ENCODE assay signal across 21 mouse cellular contexts in the genomic region with DNA sequence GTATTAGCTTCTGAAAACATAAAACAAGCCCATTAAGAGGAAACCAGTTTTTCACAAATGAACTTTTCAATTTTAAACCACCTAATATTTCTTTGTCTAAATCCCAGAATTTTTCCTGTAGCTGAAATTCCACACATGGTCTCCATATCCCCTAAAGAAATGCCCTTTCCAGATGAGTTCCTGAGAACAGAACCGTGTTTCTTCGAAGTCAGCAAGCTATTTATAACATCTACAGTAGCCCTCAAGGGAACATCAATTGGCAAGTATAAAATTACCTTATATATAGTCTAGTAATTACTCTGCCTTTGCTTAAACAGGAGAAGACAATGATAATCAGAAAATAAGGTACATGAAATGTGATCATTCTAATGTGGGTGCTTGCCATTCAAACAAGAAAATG.
DNase-seq lines count a peak whose midpoint lies in the region; ATAC-seq and TF ChIP-seq lines count a peak whose summit lies in the region.
"Had no signal": no experiment of that assay in that cellular context is flagged by ENCODE, and none has a peak within 500 bp of the region (broad histone marks: within the 10 kb centered on the region; RNA-seq: fewer than 3 reads in every experiment).

No protein-coding gene starts in this region.

- DNase-seq in embryo, embryonic 11 days, result peak; percentile 56
- no peak for DNase-seq in embryo, embryonic 9.5 days (ENCODE audit: extremely low spot score)
- peak; percentile 65 for DNase-seq in embryonic facial prominence, embryonic 14.5 days (ENCODE audit: low spot score)
- no peak for DNase-seq in lung, postnatal 0 days (ENCODE audit: low spot score)
- DNase-seq in adrenal gland, adult (ENCODE audit: inconsistent age in 2 of 2, low spot score in 1 of 2), result no peak
- DNase-seq: adrenal gland, postnatal 14 days; cerebellum, adult 11-12 months; cerebellum, adult 9-10 months; cerebellum, postnatal 36 days; gastrocnemius, postnatal 14 days; heart, adult 2 months; heart, postnatal 14 days had no signal

- H3K4me2 ChIP-seq in embryonic facial prominence, embryonic 14.5 days (ENCODE audit: low read depth, low read length), result no peak overlapping the region
- H3K4me2 ChIP-seq in limb, embryonic 13.5 days (replicated peaks), result no peak overlapping the region
- H3K4me2 ChIP-seq in lung, postnatal 0 days (replicated peaks; ENCODE audit: low read depth, low read length), result no peak overlapping the region
- no peak overlapping the region for H3K4me2 ChIP-seq in intestine, embryonic 16.5 days (ENCODE audit: low read depth, low read length)
- H3K4me2 ChIP-seq: embryonic facial prominence, embryonic 12.5 days; forebrain, embryonic 12.5 days; heart, embryonic 11.5 days; heart, embryonic 15.5 days; hindbrain, embryonic 14.5 days had no signal

- H3K27me3 ChIP-seq in embryonic facial prominence, embryonic 14.5 days (replicated peaks; ENCODE audit: control insufficient read depth, insufficient read depth, low read length), result no peaks in the 10 kb centered on the region
- peaks cover 24% of the 10 kb centered on the region; the same call in 1 of the 2 replicates for H3K27me3 ChIP-seq in limb, embryonic 13.5 days
- H3K27me3 ChIP-seq in lung, postnatal 0 days (replicated peaks; ENCODE audit: insufficient read depth, low read length), result no peaks in the 10 kb centered on the region
- no peaks in the 10 kb centered on the region for H3K27me3 ChIP-seq in intestine, embryonic 16.5 days (replicated peaks; ENCODE audit: control insufficient read depth, insufficient read depth, low read length)
- H3K27me3 ChIP-seq: embryonic facial prominence, embryonic 12.5 days; forebrain, embryonic 12.5 days; heart, embryonic 15.5 days had no signal

- H3K9ac ChIP-seq in embryonic facial prominence, embryonic 14.5 days (ENCODE audit: low read depth, low read length), result no peak overlapping the region
- H3K9ac ChIP-seq in limb, embryonic 13.5 days, result no peak overlapping the region
- H3K9ac ChIP-seq in lung, postnatal 0 days (replicated peaks; ENCODE audit: low read depth), result no peak overlapping the region
- no peak overlapping the region for H3K9ac ChIP-seq in intestine, embryonic 16.5 days (ENCODE audit: low read depth, low read length)
- H3K9ac ChIP-seq: embryonic facial prominence, embryonic 12.5 days; forebrain, embryonic 12.5 days; heart, embryonic 15.5 days; hindbrain, embryonic 14.5 days had no signal

- TF ChIP-seq EP300 in lung, postnatal 0 days (IDR thresholded peaks at IDR 0.05), result no peak

- no peak overlapping the region for H3K27ac ChIP-seq in embryonic facial prominence, embryonic 14.5 days (replicated peaks; ENCODE audit: low read depth, low read length)
- H3K27ac ChIP-seq in limb, embryonic 13.5 days, result no peak overlapping the region
- no peak overlapping the region for H3K27ac ChIP-seq in lung, postnatal 0 days (ENCODE audit: low read length)
- H3K27ac ChIP-seq in intestine, embryonic 16.5 days (ENCODE audit: low read length), result no peak overlapping the region
- H3K27ac ChIP-seq: embryonic facial prominence, embryonic 12.5 days; forebrain, embryonic 12.5 days; heart, adult 2 months; heart, embryonic 15.5 days; hindbrain, embryonic 10.5 days; hindbrain, embryonic 14.5 days had no signal

- no peaks in the 10 kb centered on the region for H3K36me3 ChIP-seq in embryonic facial prominence, embryonic 14.5 days (ENCODE audit: control insufficient read depth, insufficient read depth, low read length)
- H3K36me3 ChIP-seq in limb, embryonic 13.5 days, result no peaks in the 10 kb centered on the region
- no peaks in the 10 kb centered on the region for H3K36me3 ChIP-seq in lung, postnatal 0 days (ENCODE audit: insufficient read depth, low read length)
- H3K36me3 ChIP-seq in intestine, embryonic 16.5 days (ENCODE audit: control insufficient read depth, insufficient read depth, low read length), result no peaks in the 10 kb centered on the region
- H3K36me3 ChIP-seq: embryonic facial prominence, embryonic 12.5 days; heart, embryonic 15.5 days had no signal

- peak; percentile 76; the same call in 1 of the 2 replicates for ATAC-seq in embryonic facial prominence, embryonic 14.5 days (ENCODE audit: low read depth)
- ATAC-seq in limb, embryonic 13.5 days (ENCODE audit: low FRiP score, low read depth), result peak; percentile 64; the same call in 1 of the 2 replicates
- no peak for ATAC-seq in lung, postnatal 0 days
- no peak for ATAC-seq in intestine, embryonic 16.5 days
- ATAC-seq: forebrain, embryonic 16.5 days had no signal

- no peak for TF ChIP-seq CTCF in lung, postnatal 0 days (IDR thresholded peaks at IDR 0.05)

- 13% methylated on average over 2 of the region's 2 CpGs for WGBS in embryonic facial prominence, embryonic 14.5 days
- WGBS in limb, embryonic 13.5 days, result 3% methylated on average over 2 of the region's 2 CpGs
- 46% methylated on average over 2 of the region's 2 CpGs for WGBS in lung, postnatal 0 days
- 55% methylated on average over 2 of the region's 2 CpGs for whole genome bisulfite sequencing in intestine, embryonic 16.5 days

- 0 out of 2 replicates have a peak, but pooled peaks cover 5% of the 10 kb centered on the region for H3K9me3 ChIP-seq in embryonic facial prominence, embryonic 14.5 days (ENCODE audit: control insufficient read depth, low read length)
- H3K9me3 ChIP-seq in limb, embryonic 13.5 days, result no peaks in the 10 kb centered on the region
- H3K9me3 ChIP-seq in lung, postnatal 0 days (ENCODE audit: low read length), result peaks cover 3% of the 10 kb centered on the region; the same call in 1 of the 2 replicates
- no peaks in the 10 kb centered on the region for H3K9me3 ChIP-seq in intestine, embryonic 16.5 days (ENCODE audit: control insufficient read depth, low read length)
- H3K9me3 ChIP-seq: embryonic facial prominence, embryonic 12.5 days; forebrain, embryonic 12.5 days; heart, embryonic 15.5 days; hindbrain, embryonic 10.5 days had no signal

- no peak overlapping the region for H3K4me3 ChIP-seq in embryonic facial prominence, embryonic 14.5 days (ENCODE audit: low read depth, low read length)
- H3K4me3 ChIP-seq in limb, embryonic 13.5 days, result no peak overlapping the region
- no peak overlapping the region for H3K4me3 ChIP-seq in lung, postnatal 0 days (ENCODE audit: low read depth, low read length)
- no peak overlapping the region for H3K4me3 ChIP-seq in intestine, embryonic 16.5 days (ENCODE audit: low read length)
- H3K4me3 ChIP-seq: embryonic facial prominence, embryonic 12.5 days; forebrain, embryonic 12.5 days; heart, adult 2 months; heart, embryonic 15.5 days; hindbrain, embryonic 10.5 days had no signal

- peaks cover 5% of the 10 kb centered on the region; the same call in 1 of the 2 replicates for H3K4me1 ChIP-seq in embryonic facial prominence, embryonic 14.5 days (ENCODE audit: control insufficient read depth, insufficient read depth, low read length)
- H3K4me1 ChIP-seq in limb, embryonic 13.5 days, result peaks cover 15% of the 10 kb centered on the region; the same call in 1 of the 2 replicates
- H3K4me1 ChIP-seq in lung, postnatal 0 days (ENCODE audit: insufficient read depth, low read depth, low read length), result no peaks in the 10 kb centered on the region
- no peaks in the 10 kb centered on the region for H3K4me1 ChIP-seq in intestine, embryonic 16.5 days (ENCODE audit: control insufficient read depth, insufficient read depth, low read length)
- H3K4me1 ChIP-seq: forebrain, embryonic 12.5 days; heart, embryonic 15.5 days had no signal

Comparison
In these comparisons a context has a peak if more than half of its experiments do, and no peak if none do; other contexts are left out.
1. DNase-seq: peak in embryo, embryonic 11 days (single experiment) and embryonic facial prominence, embryonic 14.5 days (single experiment); none in embryo, embryonic 9.5 days (single experiment), lung, postnatal 0 days (single experiment) and adrenal gland, adult (0 of 2).
2. ATAC-seq: peak in embryonic facial prominence, embryonic 14.5 days (single experiment) and limb, embryonic 13.5 days (single experiment); none in lung, postnatal 0 days (single experiment) and intestine, embryonic 16.5 days (single experiment).